Mouse (Mus musculus): Measurements from ENCODE around the gene Rps21.

- no peak for TF ChIP-seq CTCF (IDR thresholded peaks at IDR 0.05; ENCODE audit: extremely low read depth, insufficient read depth, low read length)
- TF ChIP-seq POLR2A (IDR thresholded peaks at IDR 0.05; ENCODE audit: extremely low read depth, insufficient read depth, low read length), result no peak
Observed at GRCm38 (mm10) chr2:180288966-180289365, 31.8 kb downstream of the Rps21 start.
